8 mouse cellular contexts compared by ENCODE assay signal in the genomic region with DNA sequence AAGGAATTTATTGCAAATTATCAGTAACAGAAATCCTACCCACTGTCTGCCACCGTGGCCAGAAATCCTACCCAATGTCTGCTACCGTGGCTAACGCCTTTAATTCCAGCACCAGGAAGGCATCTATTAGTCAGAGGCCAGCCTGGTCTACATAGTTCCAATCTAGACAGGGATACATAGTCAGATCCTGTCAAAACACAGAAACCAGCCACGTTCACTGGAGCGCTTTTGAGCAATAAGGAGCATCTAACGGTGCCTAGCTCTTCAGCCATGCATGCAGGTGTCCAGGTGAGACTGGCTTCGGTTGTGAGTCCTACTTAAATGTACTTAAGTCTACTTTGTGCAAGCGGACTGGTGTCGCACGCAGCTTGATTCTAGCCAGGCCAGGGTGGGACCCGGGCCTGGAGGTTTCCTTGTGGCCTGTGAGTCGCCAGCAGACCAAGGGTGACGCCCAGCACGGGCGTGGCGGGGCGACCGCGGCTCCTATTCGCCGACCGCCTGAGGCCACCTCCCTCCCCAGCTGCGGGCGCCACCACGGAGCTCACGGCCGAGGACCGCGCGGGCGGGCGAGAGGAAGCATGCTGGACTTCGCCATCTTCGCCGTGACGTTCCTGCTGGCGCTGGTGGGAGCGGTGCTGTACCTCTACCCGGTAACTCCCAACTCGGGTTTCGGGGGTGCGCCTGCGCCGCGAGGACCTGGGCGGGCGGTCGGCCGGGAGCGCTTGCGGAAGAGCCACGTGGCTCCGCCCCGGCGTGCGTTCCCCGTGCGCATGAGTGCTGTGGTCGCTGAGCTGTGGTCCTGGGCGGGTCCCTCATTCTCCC. TPM values are rescaled to one million over a fixed set of nuclear protein-coding genes. Genes with fewer than 3 reads are reported as not detected.
DNase-seq lines count a peak whose midpoint lies in the region; ATAC-seq and TF ChIP-seq lines count a peak whose summit lies in the region.

A gene (plus strand): TSS at position 516 of the 822 bp plus-strand sequence.

- DNase-seq in MN1 (ENCODE audit: low spot score), result peak; percentile 86
- peak; percentile 91 for DNase-seq in cerebellum, adult 9-10 months
- DNase-seq in hindbrain, embryonic 10.5 days (ENCODE audit: low spot score), result peak; percentile 90
- peak; percentile 92 for DNase-seq in layer of hippocampus, adult 9-11 months
- peak; percentile 94 for DNase-seq in lung, postnatal 0 days (ENCODE audit: low spot score)
- DNase-seq in ovary, postnatal 14 days (ENCODE audit: low spot score), result peak; percentile 75
- peak; percentile 92 for DNase-seq in thymus, postnatal 14 days

- H3K27ac ChIP-seq in hindbrain, embryonic 10.5 days, result peak within 1 kb of the TSS; percentile 96
- peak within 1 kb of the TSS; percentile 93 for H3K27ac ChIP-seq in lung, postnatal 0 days (ENCODE audit: low read length)

- no peaks in the 10 kb centered on the region for H3K27me3 ChIP-seq in hindbrain, embryonic 10.5 days (ENCODE audit: insufficient read depth, poor library complexity, severe bottlenecking)
- no peaks in the 10 kb centered on the region for H3K27me3 ChIP-seq in lung, postnatal 0 days (replicated peaks; ENCODE audit: insufficient read depth, low read length)

- H3K4me1 ChIP-seq in hindbrain, embryonic 10.5 days (replicated peaks), result peaks cover 19% of the 10 kb centered on the region
- H3K4me1 ChIP-seq in lung, postnatal 0 days (ENCODE audit: insufficient read depth, low read depth, low read length), result peaks cover 4% of the 10 kb centered on the region; the same call in 1 of the 2 replicates

- peak within 1 kb of the TSS; percentile 77 for H3K4me3 ChIP-seq in hindbrain, embryonic 10.5 days
- peak within 1 kb of the TSS; percentile 61 for H3K4me3 ChIP-seq in lung, postnatal 0 days (ENCODE audit: low read depth, low read length)

- 2% methylated on average over 60 of the region's 60 CpGs for WGBS in hindbrain, embryonic 10.5 days
- WGBS in lung, postnatal 0 days, result 1% methylated on average over 57 of the region's 60 CpGs

- TF ChIP-seq EP300 in lung, postnatal 0 days (IDR thresholded peaks at IDR 0.05), result no peak

- peaks cover 3% of the 10 kb centered on the region; the same call in 1 of the 2 replicates for H3K9me3 ChIP-seq in hindbrain, embryonic 10.5 days
- H3K9me3 ChIP-seq in lung, postnatal 0 days (ENCODE audit: low read length), result no peaks in the 10 kb centered on the region

- TF ChIP-seq CTCF in lung, postnatal 0 days (IDR thresholded peaks at IDR 0.05), result peak; percentile 18; the same call in 1 of the 2 replicates

- peak within 1 kb of the TSS; percentile 59 for H3K4me2 ChIP-seq in lung, postnatal 0 days (replicated peaks; ENCODE audit: low read depth, low read length)

- peak; percentile 96 for ATAC-seq in frontal cortex, adult (ENCODE audit: low TSS enrichment)
- peak; percentile 98 for ATAC-seq in lung, postnatal 0 days

- H3K36me3 ChIP-seq in hindbrain, embryonic 10.5 days, result peaks cover 13% of the 10 kb centered on the region
- H3K36me3 ChIP-seq in lung, postnatal 0 days (ENCODE audit: insufficient read depth, low read length), result no peaks in the 10 kb centered on the region; the same call in 1 of the 2 replicates

- peak within 1 kb of the TSS; percentile 50 for H3K9ac ChIP-seq in lung, postnatal 0 days (replicated peaks; ENCODE audit: low read depth)

RNA-seq across cellular contexts. Expression of the gene that starts here (rescaled TPM):
- 25.2 and 28.6 TPM in 2 replicates for polyA plus RNA-seq in hindbrain, embryonic 10.5 days (2016; fragmentation: Nextera tagmentation; extraction: Ambion mirVana)
- 15.8 and 16.8 TPM in 2 replicates for polyA plus RNA-seq in lung, postnatal 0 days (2015; fragmentation: Nextera tagmentation; extraction: Ambion mirVana)

Comparison
In these comparisons a context has a peak if more than half of its experiments do, and no peak if none do; other contexts are left out.
1. Peak in every context shown above with its lines: DNase-seq, ATAC-seq, H3K4me3 ChIP-seq and H3K27ac ChIP-seq.